Mouse (Mus musculus) yolk sac, embryonic 10.5 days (tissue): ENCODE data around the gene Dhx37.

Source experiments
- DNase-seq: peaks from one replicate; pipeline ENCODE4 v3.0.0-alpha.2; 2017; ENCODE audit warnings: low spot score

The Dhx37 gene

GRCm38 (mm10) chr5:125433793-125434337 lies at the start of gene Dhx37:
Dhx37 (minus strand) TSS chr5:125434121.
- DNase-seq, result peak; percentile 93

- DNase-seq, result no peak
Measured at GRCm38 (mm10) chr5:125482474-125482873, 48.6 kb upstream of the Dhx37 start.

- no peak for DNase-seq
Measured at GRCm38 (mm10) chr5:125480434-125481231, 46.7 kb upstream of the Dhx37 start.

- DNase-seq, result no peak
Measured at GRCm38 (mm10) chr5:125479376-125479775, 45.5 kb upstream of the Dhx37 start.

DNA sequence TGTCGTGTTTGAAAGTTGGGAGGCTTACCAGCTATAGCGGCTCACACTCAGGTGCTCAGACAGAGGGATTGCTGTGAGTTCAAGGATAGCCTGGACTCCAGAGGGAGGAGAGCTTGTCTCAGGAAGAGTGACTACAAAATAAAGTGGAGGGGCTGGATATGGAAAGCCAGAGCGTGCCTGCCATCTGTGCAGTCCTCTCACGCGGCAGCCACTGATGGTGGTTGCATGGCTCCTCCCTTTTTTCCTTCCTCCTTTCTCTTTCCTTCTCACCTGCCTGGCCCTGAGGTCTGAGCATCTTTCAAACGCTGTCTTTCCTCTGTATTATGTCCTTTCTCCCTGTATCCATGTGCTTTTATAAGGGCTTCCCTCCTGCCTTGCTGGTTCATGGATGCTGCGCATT lies 44.1 kb upstream of the Dhx37 start:
- no peak for DNase-seq

GRCm38 (mm10) chr5:125477533-125477932 lies 43.6 kb upstream of the Dhx37 start:
- no peak for DNase-seq

- DNase-seq, result no peak
Measured at GRCm38 (mm10) chr5:125476799-125477198, 42.9 kb upstream of the Dhx37 start.

DNA sequence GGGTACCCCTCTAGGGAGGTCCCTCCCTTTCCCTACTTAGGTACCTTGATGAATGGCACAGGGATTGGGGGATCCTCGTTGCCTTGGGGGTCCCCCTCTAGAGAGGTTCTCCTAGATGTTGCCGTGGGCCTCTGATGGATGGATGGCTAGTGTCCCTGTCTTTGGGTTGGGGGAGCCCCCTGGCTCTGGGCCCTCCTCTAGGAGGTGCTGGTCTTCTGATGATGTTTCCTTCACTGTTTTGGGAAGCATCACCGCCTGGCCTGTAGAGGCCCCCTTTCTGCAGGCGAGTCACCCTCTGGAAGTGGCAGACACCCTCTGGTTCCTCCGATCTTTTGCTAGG lies 42.3 kb upstream of the Dhx37 start:
- peak; percentile 17 for DNase-seq

DNA sequence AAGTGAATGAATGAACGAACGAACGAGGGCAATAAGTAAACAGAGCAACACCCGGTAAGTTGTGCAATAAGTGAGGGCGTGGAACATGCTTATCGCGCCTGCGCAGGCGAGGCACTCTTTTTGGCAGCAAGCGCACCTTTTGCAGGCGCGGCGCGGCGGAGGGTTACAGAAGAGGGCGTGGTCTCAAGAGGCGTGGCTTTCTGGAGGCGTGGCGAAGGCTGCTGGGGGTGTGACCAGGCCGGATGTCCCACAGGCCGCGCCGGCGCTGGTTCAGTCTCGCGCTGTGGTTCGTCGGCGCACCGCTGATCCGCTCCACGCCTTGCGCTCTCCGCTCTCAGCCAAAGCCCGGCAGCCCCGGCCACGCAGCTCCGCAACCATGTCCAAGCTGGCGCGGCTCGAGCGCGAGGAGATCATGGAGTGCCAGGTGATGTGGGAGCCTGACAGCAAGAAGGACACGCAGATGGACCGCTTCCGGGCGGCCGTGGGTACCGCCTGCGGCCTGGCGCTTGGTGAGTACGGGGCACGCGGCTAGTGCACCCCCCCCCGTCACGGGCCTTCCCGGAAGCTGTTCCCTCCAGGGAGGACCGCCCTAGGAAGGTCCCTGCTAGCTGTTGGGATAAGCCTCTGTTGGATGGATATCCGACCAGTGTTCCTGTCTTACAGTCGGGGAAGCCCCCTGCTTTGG lies 41.8 kb upstream of the Dhx37 start, which contains the start of gene Aacs:
Aacs (plus strand) TSS at position 214 of the 685 bp plus-strand sequence.
- DNase-seq, result peak; percentile 98

- DNase-seq, result peak; percentile 15
Measured at GRCm38 (mm10) chr5:125475030-125475429, 41.1 kb upstream of the Dhx37 start.

DNA sequence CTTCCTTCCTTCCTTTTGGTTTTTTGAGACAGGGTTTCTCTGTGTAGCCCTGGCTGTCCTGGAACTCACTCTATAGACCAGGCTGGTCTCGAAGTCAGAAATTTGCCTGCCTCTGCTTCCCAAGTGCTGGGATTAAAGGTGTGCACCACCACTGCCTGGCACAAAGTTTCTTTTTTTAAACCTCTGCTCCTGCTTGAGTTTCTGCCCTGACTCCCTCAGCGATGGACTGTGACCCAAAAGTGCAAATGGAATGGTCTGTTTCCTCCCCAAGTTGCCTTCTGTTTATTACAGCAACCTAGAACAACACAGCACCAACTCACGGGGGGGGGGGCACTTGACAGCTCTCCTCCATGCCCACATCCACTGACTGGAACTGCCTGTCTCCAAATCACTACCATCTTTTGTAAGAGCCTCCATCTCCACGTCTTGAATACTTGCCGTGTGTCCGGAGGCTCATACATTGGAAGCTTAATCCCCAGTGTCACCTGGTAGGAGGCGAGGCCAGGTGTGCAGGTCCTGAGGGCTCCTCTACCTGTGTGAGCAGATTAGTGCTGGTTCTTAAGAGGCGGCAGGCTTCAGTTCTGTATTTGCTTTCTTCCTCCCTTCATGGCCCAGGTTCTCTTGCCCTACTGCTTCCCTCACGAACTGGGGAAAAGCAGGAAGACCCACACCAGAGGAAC lies 39.0 kb upstream of the Dhx37 start:
- DNase-seq, result no peak

- DNase-seq, result no peak
Measured at GRCm38 (mm10) chr5:125470713-125471112, 36.8 kb upstream of the Dhx37 start.

DNA sequence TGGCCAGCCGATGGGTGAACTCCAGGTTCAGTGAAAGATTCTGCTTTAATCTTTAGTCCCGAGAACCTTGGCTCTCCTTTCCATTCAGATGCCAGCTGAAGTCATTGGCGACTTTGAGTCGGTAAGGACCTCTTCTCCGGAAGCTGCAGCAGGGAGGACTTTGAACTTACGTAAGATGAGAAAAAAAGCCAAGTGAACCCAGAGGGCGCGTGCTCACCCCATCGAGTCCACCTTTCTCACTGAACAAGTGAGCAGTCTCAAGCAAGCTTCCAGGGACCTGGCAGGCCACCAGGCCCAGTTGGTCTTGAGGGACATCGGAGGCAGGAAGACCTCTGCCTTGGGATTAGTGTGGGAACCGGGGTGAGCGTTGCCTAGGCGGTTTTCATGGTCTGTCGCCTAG lies 33.3 kb upstream of the Dhx37 start:
- DNase-seq, result peak; percentile 41

GRCm38 (mm10) chr5:125466483-125466882 lies 32.6 kb upstream of the Dhx37 start:
- no peak for DNase-seq

DNA sequence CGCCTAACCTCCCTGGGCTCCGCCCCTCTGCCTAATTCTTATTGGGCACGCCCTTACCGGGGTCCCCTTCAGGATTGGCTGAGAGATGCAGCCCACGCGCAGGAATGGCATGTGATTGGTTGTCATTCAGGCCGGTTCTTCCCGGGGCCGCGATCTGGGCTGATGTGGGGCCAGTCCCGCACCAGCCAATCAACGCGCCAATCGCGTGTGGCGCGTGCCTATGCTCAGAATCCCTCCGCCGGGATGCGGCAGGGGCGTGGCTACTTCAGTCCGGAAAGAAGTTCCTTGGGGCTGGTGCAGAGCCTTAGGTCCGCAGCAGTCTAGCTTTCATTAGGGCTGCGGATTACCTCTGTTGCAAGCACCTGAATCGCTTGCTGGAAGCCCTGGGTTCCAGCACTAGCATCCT lies 31.8 kb upstream of the Dhx37 start:
- DNase-seq, result peak; percentile 97

DNA sequence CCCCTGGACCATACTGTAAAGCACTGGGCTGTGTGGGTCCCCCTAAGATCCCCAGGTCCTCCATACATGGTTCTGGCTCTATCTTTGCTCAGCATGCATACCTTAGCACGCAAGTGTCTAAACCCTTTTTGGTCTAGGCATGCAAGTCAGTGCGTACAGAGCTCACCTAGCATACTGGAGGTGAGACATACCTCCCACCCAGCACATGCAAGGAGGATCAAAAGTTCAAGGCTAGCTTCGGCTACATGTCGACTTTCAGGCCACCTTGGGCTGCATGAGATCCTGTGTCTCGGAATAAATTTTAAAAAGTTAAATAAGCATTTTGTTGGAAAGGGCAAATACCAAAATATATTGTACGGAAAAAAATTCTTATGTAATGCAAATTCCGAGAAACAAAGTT lies 31.3 kb upstream of the Dhx37 start:
- DNase-seq, result peak; percentile 10

DNA sequence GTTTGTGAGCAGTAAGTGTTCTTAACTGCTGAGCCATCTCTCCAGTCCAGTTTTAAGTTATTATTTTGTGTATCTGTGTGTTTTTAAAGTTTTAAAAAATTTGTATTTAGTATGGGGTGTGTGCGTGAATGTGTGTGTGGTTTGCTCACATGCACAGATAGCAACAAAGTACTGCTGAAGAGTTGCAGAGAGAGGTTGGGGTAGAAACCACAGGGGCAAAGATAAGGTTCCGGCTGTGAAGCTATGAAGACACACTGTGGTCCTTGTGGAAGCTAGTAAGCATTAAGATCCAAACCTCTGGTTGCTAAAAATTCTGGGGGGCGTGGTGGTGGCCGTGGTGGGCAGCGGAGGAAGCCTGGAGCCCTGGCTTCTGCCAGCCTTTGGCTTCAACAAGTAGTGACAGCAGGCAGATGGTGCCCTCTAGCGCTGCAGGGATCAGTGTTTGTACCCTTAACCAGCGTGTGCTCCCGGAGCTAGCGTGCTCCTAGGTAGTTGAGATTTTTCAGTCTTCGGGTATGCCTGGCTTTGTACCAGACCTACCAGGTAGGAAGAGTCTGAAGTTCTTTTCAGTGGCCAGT lies 28.0 kb upstream of the Dhx37 start:
- peak; percentile 22 for DNase-seq

DNA sequence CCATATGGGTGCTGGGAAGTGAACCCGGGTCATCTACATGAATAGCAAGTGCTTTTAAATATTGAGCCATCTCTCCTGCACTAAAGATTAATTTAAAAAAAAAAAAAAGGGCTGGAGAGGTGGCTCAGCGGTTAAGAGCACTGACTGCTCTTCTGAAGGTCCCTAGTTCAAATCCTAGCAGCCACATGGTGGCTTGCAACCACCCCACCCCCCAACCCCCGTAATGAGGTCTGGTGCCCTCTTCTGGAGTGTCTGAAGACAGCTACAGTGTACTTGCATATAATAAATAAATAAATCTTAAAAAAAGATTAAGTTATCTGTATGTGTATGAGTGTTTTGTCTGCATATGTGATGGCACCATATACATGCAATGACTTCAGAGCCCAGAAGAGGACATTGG lies 26.7 kb upstream of the Dhx37 start:
- no peak for DNase-seq

DNA sequence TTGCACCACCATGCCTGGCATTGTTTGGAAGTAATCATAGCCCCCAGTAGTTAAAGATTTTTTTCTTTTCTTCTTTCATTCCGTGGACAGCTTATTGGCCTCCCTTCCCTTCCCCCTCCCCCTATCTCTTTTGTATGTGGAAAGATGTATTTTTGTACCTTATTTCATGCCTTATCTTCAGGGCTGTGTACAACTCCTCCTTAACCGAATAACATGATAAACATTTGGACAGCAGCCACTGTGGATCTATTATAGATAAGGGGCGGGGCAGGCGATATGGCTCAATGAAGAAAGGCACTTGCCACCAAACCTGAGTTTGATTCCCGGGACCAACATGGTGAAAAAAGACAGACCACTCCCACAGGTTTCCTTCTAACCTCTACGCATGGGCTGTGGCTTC lies 23.6 kb upstream of the Dhx37 start:
- no peak for DNase-seq

DNA sequence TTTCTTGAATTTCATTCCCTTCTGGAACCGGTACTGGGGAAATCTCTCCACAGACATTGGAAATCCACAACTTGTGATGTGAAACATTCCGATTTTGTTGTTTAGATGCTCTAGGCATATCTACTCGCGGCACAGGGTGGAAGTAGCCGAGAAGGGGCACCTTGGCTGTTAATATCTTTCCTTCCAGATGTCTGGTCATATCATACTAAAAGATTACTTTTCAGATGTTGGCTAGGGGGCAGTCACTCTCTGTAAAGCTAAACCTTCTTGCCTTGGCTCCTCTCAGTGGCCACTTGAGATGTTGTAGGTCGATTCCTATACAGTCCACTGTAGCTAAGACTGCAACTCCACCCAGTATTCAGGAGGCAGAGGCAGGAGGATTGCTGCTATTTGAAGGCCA lies 22.2 kb upstream of the Dhx37 start:
- no peak for DNase-seq

GRCm38 (mm10) chr5:125452573-125452972 lies 18.7 kb upstream of the Dhx37 start:
- DNase-seq, result no peak

GRCm38 (mm10) chr5:125449306-125449705 lies 15.4 kb upstream of the Dhx37 start:
- no peak for DNase-seq
